Mouse (Mus musculus): ENCODE results near the gene Itpr2.

DNA sequence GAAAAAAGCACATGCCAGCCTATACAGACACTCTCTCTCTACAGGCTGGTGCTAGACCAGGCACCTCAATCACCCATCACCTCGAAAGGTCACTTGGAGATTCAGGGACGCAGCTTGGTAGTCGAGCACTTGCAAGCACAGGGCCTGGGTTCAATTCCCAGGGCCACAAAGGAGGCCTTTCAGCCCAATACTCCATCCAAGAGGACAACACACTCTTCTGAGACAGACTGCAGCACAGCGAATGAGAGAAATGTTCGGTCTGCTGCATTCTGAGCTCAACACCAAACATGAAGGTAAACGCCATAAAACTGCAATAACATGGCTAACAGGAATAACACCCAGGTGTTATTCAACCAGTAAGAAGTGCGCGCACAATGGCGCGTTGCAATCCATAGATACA is 211.0 kb downstream of the Itpr2 start:
- TF ChIP-seq CTCF (IDR thresholded peaks at IDR 0.05; ENCODE audit: borderline replicate concordance, insufficient read depth, low read depth, low read length) = no peak
- TF ChIP-seq POLR2A (IDR thresholded peaks at IDR 0.05; ENCODE audit: borderline replicate concordance, insufficient read depth, low read length) = no peak

All from cerebellum, adult 2 months (tissue).